Comparison of ENCODE assay signal across 7 mouse cellular contexts in the genomic region with DNA sequence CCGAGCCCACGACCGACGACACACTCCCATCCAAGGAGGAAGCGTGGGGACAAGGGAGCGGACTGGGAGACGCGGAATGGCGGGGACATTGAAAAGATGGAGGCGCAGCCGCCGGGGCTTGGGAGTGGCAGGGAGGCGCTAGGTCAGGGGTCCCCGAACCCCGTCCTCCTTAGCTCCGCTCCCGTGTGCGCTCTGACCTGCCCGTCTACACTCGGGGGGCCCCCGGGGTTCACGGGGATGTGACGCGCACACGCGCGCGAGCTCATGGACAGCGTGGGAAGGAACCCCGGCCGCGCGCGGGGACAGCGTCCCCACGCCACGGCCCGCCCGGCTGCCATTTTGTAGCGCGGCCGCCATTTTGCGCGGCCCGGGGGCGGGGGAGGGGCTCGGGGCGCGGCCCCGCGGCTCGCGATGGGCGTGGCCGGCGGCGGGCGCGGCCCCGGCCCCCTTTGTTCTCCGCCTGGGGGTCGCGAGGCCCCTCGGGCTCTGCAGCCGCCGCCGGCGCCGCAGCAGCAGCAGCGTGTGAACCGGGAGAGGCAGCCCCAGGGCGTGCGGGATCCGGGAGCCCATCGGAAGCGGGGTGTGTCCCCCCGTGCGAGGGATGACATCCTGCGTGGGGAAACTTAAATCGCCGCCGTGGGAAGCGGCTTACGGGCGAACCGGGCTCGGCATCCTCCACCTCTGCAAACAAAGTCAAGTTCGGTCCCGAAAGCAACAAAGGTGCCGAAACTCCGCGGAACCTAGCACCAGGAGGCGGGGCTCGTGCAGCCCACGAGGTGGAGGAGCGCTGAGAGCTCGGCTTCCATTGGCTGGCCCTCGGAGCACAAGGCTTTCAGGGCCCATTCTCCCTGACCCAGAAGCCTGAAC. TPM values are rescaled to one million over a fixed set of nuclear protein-coding genes. Genes with fewer than 3 reads are reported as not detected.
DNase-seq lines count a peak whose midpoint lies in the region; ATAC-seq lines count a peak whose summit lies in the region.

No protein-coding gene starts in this region.

- no peaks in the 10 kb centered on the region for H3K36me3 ChIP-seq in intestine, embryonic 16.5 days (ENCODE audit: control insufficient read depth, insufficient read depth, low read length)
- H3K36me3 ChIP-seq in midbrain, embryonic 10.5 days: no peaks in the 10 kb centered on the region

- under 1% methylated on average over 97 of the region's 98 CpGs for WGBS in intestine, embryonic 16.5 days
- under 1% methylated on average over 89 of the region's 98 CpGs for WGBS in midbrain, embryonic 10.5 days

- H3K9me3 ChIP-seq in intestine, embryonic 16.5 days (ENCODE audit: control insufficient read depth, low read length): no peaks in the 10 kb centered on the region
- H3K9me3 ChIP-seq in midbrain, embryonic 10.5 days (replicated peaks): no peaks in the 10 kb centered on the region

- intact Hi-C loops in gastrocnemius, postnatal 36 days (cut with DNase I): no loop called here
- intact Hi-C loops in left cerebral cortex, postnatal 36 days (cut with DNase I): loop anchor here (1.0 kb wide), 1 partner anchor 8 kb away; a partner anchor contains a TSS

- H3K4me1 ChIP-seq in intestine, embryonic 16.5 days (ENCODE audit: control insufficient read depth, insufficient read depth, low read length): peaks cover 8% of the 10 kb centered on the region
- H3K4me1 ChIP-seq in midbrain, embryonic 10.5 days: peaks cover 34% of the 10 kb centered on the region

- peak; percentile 78 for ATAC-seq in intestine, embryonic 16.5 days

- H3K27ac ChIP-seq in intestine, embryonic 16.5 days (ENCODE audit: low read length): peak overlapping the region; percentile 100
- H3K27ac ChIP-seq in midbrain, embryonic 10.5 days (replicated peaks): peak overlapping the region; percentile 99

- peak overlapping the region; percentile 63 for H3K4me2 ChIP-seq in intestine, embryonic 16.5 days (ENCODE audit: low read depth, low read length)

- H3K4me3 ChIP-seq in intestine, embryonic 16.5 days (ENCODE audit: low read length): peak overlapping the region; percentile 78
- peak overlapping the region; percentile 75 for H3K4me3 ChIP-seq in midbrain, embryonic 10.5 days

- no peaks in the 10 kb centered on the region for H3K27me3 ChIP-seq in intestine, embryonic 16.5 days (replicated peaks; ENCODE audit: control insufficient read depth, insufficient read depth, low read length)
- no peaks in the 10 kb centered on the region for H3K27me3 ChIP-seq in midbrain, embryonic 10.5 days (ENCODE audit: low read depth, poor library complexity, severe bottlenecking)

- peak; percentile 75 to 77 for DNase-seq in adrenal gland, adult 18-20 months (ENCODE audit: low spot score in 2 of 2)
- peak; percentile 95 for DNase-seq in embryo, embryonic 11 days
- DNase-seq in gastrocnemius, postnatal 36 days: peak; percentile 78 to 79
- peak; percentile 85 to 87 for DNase-seq in left cerebral cortex, postnatal 36 days (ENCODE audit: low spot score in 2 of 2)
- peak; percentile 92 for DNase-seq in midbrain, embryonic 10.5 days (ENCODE audit: low spot score)
- peak; percentile 90 for DNase-seq in skeletal muscle tissue, adult 2 months (ENCODE audit: low read depth, low spot score)

- H3K9ac ChIP-seq in intestine, embryonic 16.5 days (ENCODE audit: low read depth, low read length): peak overlapping the region; percentile 99

RNA-seq across cellular contexts. Expression of a gene that starts 8.2 kb away (rescaled TPM):
- total RNA-seq in adrenal gland, adult 18-20 months (2021): 10 to 100 TPM; 49.4 to 53.7 TPM
- 10 to 100 TPM; 17.1 to 21.8 TPM for total RNA-seq in gastrocnemius, postnatal 36 days (2021)
- polyA plus RNA-seq in intestine, embryonic 16.5 days (2015; fragmentation: Nextera tagmentation; extraction: Ambion mirVana): 6.2 and 6.3 TPM in 2 replicates
- total RNA-seq in left cerebral cortex, postnatal 36 days (2021): 10 to 100 TPM; 50.8 to 72.8 TPM
- 12.3 and 14.8 TPM in 2 replicates for polyA plus RNA-seq in midbrain, embryonic 10.5 days (2016; fragmentation: Nextera tagmentation; extraction: Ambion mirVana)

RNA-seq across cellular contexts. Expression of a gene that starts 59.3 kb away (rescaled TPM):
- 10 to 100 TPM in 1 of 2 experiments, 1 to 10 TPM in 1; 6.8 to 13.0 TPM for total RNA-seq in adrenal gland, adult 18-20 months (2021)
- under 1 TPM; 0.64 to 0.84 TPM for total RNA-seq in gastrocnemius, postnatal 36 days (2021)
- polyA plus RNA-seq in intestine, embryonic 16.5 days (2015; fragmentation: Nextera tagmentation; extraction: Ambion mirVana): 63.8 and 66.2 TPM in 2 replicates
- total RNA-seq in left cerebral cortex, postnatal 36 days (2021): 1 to 10 TPM in 1 of 2 experiments, under 1 TPM in 1; 0.68 to 1.2 TPM
- 24.5 and 27.5 TPM in 2 replicates for polyA plus RNA-seq in midbrain, embryonic 10.5 days (2016; fragmentation: Nextera tagmentation; extraction: Ambion mirVana)

Comparison
In these comparisons a context has a peak if more than half of its experiments do, and no peak if none do; other contexts are left out.
1. Peak in every context shown above with its lines: DNase-seq, ATAC-seq, H3K4me3 ChIP-seq and H3K27ac ChIP-seq.